Mouse (Mus musculus) MEL (cell line): Measurements from ENCODE around the gene Neu2. TPM values are rescaled to one million over a fixed set of nuclear protein-coding genes. Genes with fewer than 3 reads are reported as not detected.

ENCODE experiments used
- DNase-seq: peaks from one replicate; pipeline ENCODE4 v3.0.0; 2011; ENCODE audit warnings: low read depth, low spot score
- H3K27ac ChIP-seq: 2 replicates; pipeline ENCODE4 v1.5.1; 2012; ENCODE audit warnings: low read depth, mild to moderate bottlenecking, control low read depth, low read length, moderate library complexity; ENCODE audit not compliant: control insufficient read depth
- H3K27me3 ChIP-seq, 2 experiments: fragments of 150-350 bp in 1 of 2; sonication (generic) in 1 of 2; 2 replicates each; pipeline ENCODE4 v1.6.1; 2012; ENCODE audit warnings: low read length in 2 of 2, mild to moderate bottlenecking in 2 of 2, improper control_type of control experiment in 1 of 2, moderate library complexity in 1 of 2; ENCODE audit not compliant: insufficient read depth in 2 of 2, control insufficient read depth in 1 of 2
- H3K36me3 ChIP-seq, 2 experiments: 2 replicates each; pipeline ENCODE4 v1.6.1; 2012 to 2014; ENCODE audit warnings: low read length in 2 of 2, improper control_type of control experiment in 1 of 2, inconsistent platforms in 1 of 2, mild to moderate bottlenecking in 1 of 2; ENCODE audit not compliant: insufficient read depth in 2 of 2, control insufficient read depth in 1 of 2
- H3K4me1 ChIP-seq, 2 experiments: fragments of 150-350 bp in 1 of 2; sonication (generic) in 1 of 2; 2 replicates each; pipeline ENCODE4 v1.6.1; 2012; ENCODE audit warnings: low read length in 2 of 2, improper control_type of control experiment in 1 of 2, mild to moderate bottlenecking in 1 of 2; ENCODE audit not compliant: insufficient read depth in 2 of 2, control insufficient read depth in 1 of 2
- H3K4me3 ChIP-seq, 2 experiments: fragments of 150-350 bp in 1 of 2; sonication (generic) in 1 of 2; 2 replicates each; pipeline ENCODE4 v1.5.1; 2012; ENCODE audit warnings: low read depth in 2 of 2, low read length in 2 of 2, mild to moderate bottlenecking in 2 of 2, moderate library complexity in 2 of 2, control low read depth in 1 of 2, improper control_type of control experiment in 1 of 2; ENCODE audit not compliant: control insufficient read depth in 1 of 2, insufficient read depth in 1 of 2
- H3K79me2 ChIP-seq: 2 replicates; pipeline ENCODE4 v1.6.1; 2012; ENCODE audit warnings: mild to moderate bottlenecking, low read length, moderate library complexity; ENCODE audit not compliant: control insufficient read depth, poor library complexity, insufficient read depth
- H3K9ac ChIP-seq: 2 replicates; pipeline ENCODE4 v1.6.1; 2012; ENCODE audit warnings: low read depth, mild to moderate bottlenecking, control low read depth, low read length, moderate library complexity; ENCODE audit not compliant: control insufficient read depth, poor library complexity, severe bottlenecking
- H3K9me3 ChIP-seq: fragments of 150-350 bp; sonication (generic); replicated peaks from 2 replicates; pipeline ENCODE4 v1.6.1; 2012; ENCODE audit warnings: mild to moderate bottlenecking, low read length, improper control_type of control experiment, moderate library complexity; ENCODE audit not compliant: insufficient read depth
- BHLHE40 ChIP-seq: IDR thresholded peaks from 2 replicates; pipeline ENCODE4 v1.6.1; 2012; ENCODE audit warnings: low read depth, mild to moderate bottlenecking, inconsistent platforms, low read length, improper control_type of control experiment, borderline replicate concordance
- CHD1 ChIP-seq: IDR thresholded peaks from 2 replicates; pipeline ENCODE4 v1.6.1; 2012; ENCODE audit warnings: low read depth, mild to moderate bottlenecking, inconsistent platforms, low read length, improper control_type of control experiment
- CHD2 ChIP-seq: IDR thresholded peaks from 2 replicates; pipeline ENCODE4 v1.6.1; 2011; ENCODE audit warnings: low read length, improper control_type of control experiment
- E2F4 ChIP-seq: IDR thresholded peaks from 2 replicates; pipeline ENCODE4 v1.6.1; 2011; ENCODE audit warnings: low read depth, low read length, improper control_type of control experiment, borderline replicate concordance
- ELF1 ChIP-seq: IDR thresholded peaks from 2 replicates; pipeline ENCODE4 v1.6.1; 2014; ENCODE audit warnings: low read depth, mild to moderate bottlenecking, inconsistent platforms, low read length, improper control_type of control experiment, moderate library complexity
- EP300 ChIP-seq, 2 experiments: IDR thresholded peaks; 2 replicates each; pipeline ENCODE4 v1.6.1; 2011; ENCODE audit warnings: improper control_type of control experiment in 2 of 2, low read length in 2 of 2, low read depth in 1 of 2, mild to moderate bottlenecking in 1 of 2
- ETS1 ChIP-seq: IDR thresholded peaks from 2 replicates; pipeline ENCODE4 v1.6.1; 2012; ENCODE audit warnings: low read depth, mild to moderate bottlenecking, inconsistent platforms, low read length, improper control_type of control experiment, moderate library complexity
- GABPA ChIP-seq: IDR thresholded peaks from 2 replicates; pipeline ENCODE4 v1.6.1; 2012; ENCODE audit warnings: low read depth, mild to moderate bottlenecking, inconsistent platforms, low read length, improper control_type of control experiment, moderate library complexity
- GATA1 ChIP-seq: IDR thresholded peaks from 2 replicates; pipeline ENCODE4 v1.6.1; 2011; ENCODE audit warnings: low read depth, low read length, improper control_type of control experiment
- HCFC1 ChIP-seq: IDR thresholded peaks from 2 replicates; pipeline ENCODE4 v1.6.1; 2012; ENCODE audit warnings: low read depth, mild to moderate bottlenecking, inconsistent platforms, low read length, improper control_type of control experiment, moderate library complexity
- JUND ChIP-seq: IDR thresholded peaks from 2 replicates; pipeline ENCODE4 v1.6.1; 2011; ENCODE audit warnings: low read depth, mild to moderate bottlenecking, improper control_type of control experiment, low read length
- MAFK ChIP-seq: IDR thresholded peaks from 2 replicates; pipeline ENCODE4 v1.6.1; 2011; ENCODE audit warnings: low read depth, mild to moderate bottlenecking, low read length, improper control_type of control experiment, borderline replicate concordance
- MAZ ChIP-seq: IDR thresholded peaks from 2 replicates; pipeline ENCODE4 v1.6.1; 2012; ENCODE audit warnings: low read depth, mild to moderate bottlenecking, inconsistent platforms, low read length, improper control_type of control experiment
- MEF2A ChIP-seq: IDR thresholded peaks from 2 replicates; pipeline ENCODE4 v1.6.1; 2014; ENCODE audit warnings: low read depth, mild to moderate bottlenecking, inconsistent platforms, low read length, improper control_type of control experiment; ENCODE audit not compliant: poor library complexity, insufficient replicate concordance, severe bottlenecking; ENCODE audit errors: extremely low read depth
- MXI1 ChIP-seq: IDR thresholded peaks from 2 replicates; pipeline ENCODE4 v1.6.1; 2011; ENCODE audit warnings: mild to moderate bottlenecking, low read depth, low read length, improper control_type of control experiment
- MYB ChIP-seq: IDR thresholded peaks from 2 replicates; pipeline ENCODE4 v1.6.1; 2011; ENCODE audit warnings: mild to moderate bottlenecking, low read depth, low read length, improper control_type of control experiment
- MYC ChIP-seq: IDR thresholded peaks from 2 replicates; pipeline ENCODE4 v1.6.1; 2011; ENCODE audit warnings: low read depth, mild to moderate bottlenecking, low read length, improper control_type of control experiment, moderate library complexity
- POLR2AphosphoS2 ChIP-seq: IDR thresholded peaks from 2 replicates; pipeline ENCODE4 v1.6.1; 2011; ENCODE audit warnings: low read length, improper control_type of control experiment
- POLR2AphosphoS5 ChIP-seq: IDR thresholded peaks from 2 replicates; pipeline ENCODE4 v1.6.1; 2012; ENCODE audit warnings: low read depth, borderline replicate concordance, mild to moderate bottlenecking, inconsistent platforms, low read length, moderate library complexity, mixed read lengths
- RAD21 ChIP-seq: IDR thresholded peaks from 2 replicates; pipeline ENCODE4 v1.6.1; 2011; ENCODE audit warnings: mild to moderate bottlenecking, low read depth, low read length, improper control_type of control experiment
- SIN3A ChIP-seq: IDR thresholded peaks from 2 replicates; pipeline ENCODE4 v1.6.1; 2012; ENCODE audit warnings: low read length, improper control_type of control experiment, inconsistent platforms
- TAL1 ChIP-seq: IDR thresholded peaks from 2 replicates; pipeline ENCODE4 v1.6.1; 2012; ENCODE audit warnings: mild to moderate bottlenecking, inconsistent platforms, low read length, moderate library complexity, mixed read lengths
- TBP ChIP-seq: IDR thresholded peaks from 2 replicates; pipeline ENCODE4 v1.8.0; 2011; ENCODE audit warnings: low read depth, low read length, improper control_type of control experiment
- TCF12 ChIP-seq: IDR thresholded peaks from 2 replicates; pipeline ENCODE4 v1.6.1; 2014; ENCODE audit warnings: low read depth, mild to moderate bottlenecking, inconsistent platforms, low read length, improper control_type of control experiment, moderate library complexity
- UBTF ChIP-seq: IDR thresholded peaks from 2 replicates; pipeline ENCODE4 v1.6.1; 2012; ENCODE audit warnings: low read depth, mild to moderate bottlenecking, inconsistent platforms, low read length, improper control_type of control experiment, moderate library complexity, borderline replicate concordance; ENCODE audit not compliant: insufficient read depth
- USF1 ChIP-seq: IDR thresholded peaks from 2 replicates; pipeline ENCODE4 v1.6.1; 2014; ENCODE audit warnings: low read depth, mild to moderate bottlenecking, inconsistent platforms, low read length, improper control_type of control experiment, moderate library complexity
- ZKSCAN1 ChIP-seq: IDR thresholded peaks from 2 replicates; pipeline ENCODE4 v1.6.1; 2012; ENCODE audit warnings: low read depth, mild to moderate bottlenecking, inconsistent platforms, low read length, improper control_type of control experiment, moderate library complexity
- ZMIZ1 ChIP-seq: IDR thresholded peaks from 2 replicates; pipeline ENCODE4 v1.6.1; 2012; ENCODE audit warnings: low read depth, mild to moderate bottlenecking, inconsistent platforms, low read length, improper control_type of control experiment, moderate library complexity
- ZNF384 ChIP-seq: IDR thresholded peaks from 2 replicates; pipeline ENCODE4 v1.6.1; 2012; ENCODE audit warnings: low read depth, mild to moderate bottlenecking, inconsistent platforms, low read length, improper control_type of control experiment
- polyA plus RNA-seq, 2 experiments: library from polyadenylated mRNA; stranded (reverse) in 1 of 2; unstranded in 1 of 2; fragments of >175 nt in 1 of 2; fragments of >200 nt in 1 of 2; gene quantifications; 2 replicates each; pipeline versions ENCODE4 v1.2.1 to v1.2.4; 2012; ENCODE audit warnings: low replicate concordance in 2 of 2, low read depth in 1 of 2; ENCODE audit not compliant: insufficient read length in 2 of 2, insufficient read depth in 1 of 2, missing spikeins in 1 of 2
- total RNA-seq: library from RNA; depleted of rRNA; stranded (reverse); fragments of 300-350 nt; gene quantifications from 2 replicates; pipeline ENCODE4 v1.2.3, GENCODE M21; 2012

Gene Neu2
- total and polyA plus RNA-seq, 3 experiments = not detected

GRCm38 (mm10) chr1:87632163-87632562 is 122.5 kb downstream of the Neu2 start (continued):
- no peak; the same call in 1 of the 2 replicates for TF ChIP-seq CHD2
- TF ChIP-seq ETS1 = peak; percentile 99
- TF ChIP-seq POLR2AphosphoS5 = no peak
- TF ChIP-seq GATA1 = peak; percentile 98
- TF ChIP-seq ZNF384 = peak; percentile 96
- TF ChIP-seq ZMIZ1 = 0 out of 2 replicates have a peak, but pooled peaks have one; percentile 53
- TF ChIP-seq MEF2A = peak; percentile 7; the same call in 1 of the 2 replicates
- TF ChIP-seq TCF12 = peak; percentile 86
- peak; percentile 95 for TF ChIP-seq SIN3A
- 0 out of 2 replicates have a peak, but pooled peaks have one; percentile 58 for TF ChIP-seq JUND
- no peak for TF ChIP-seq GABPA
- TF ChIP-seq RAD21 = no peak
- TF ChIP-seq HCFC1 = peak; percentile 58
- peak; percentile 54; the same call in 1 of the 2 replicates for TF ChIP-seq MAZ
- TF ChIP-seq MYB = peak; percentile 54
- no peak for TF ChIP-seq TBP
- TF ChIP-seq EP300 (IDR thresholded peaks at IDR 0.05; ENCODE audit: low read depth in 1 of 2, low read length in 2 of 2) = peak; percentile 92 to 96

GRCm38 (mm10) chr1:87636716-87637117 is 127.0 kb downstream of the Neu2 start:
- peaks cover 20% of the 10 kb centered on the region for H3K79me2 ChIP-seq
- H3K27me3 ChIP-seq = no peaks in the 10 kb centered on the region
- H3K4me3 ChIP-seq = no peak overlapping the region
- peaks cover 11 to 30% of the 10 kb centered on the region in 2 experiments for H3K36me3 ChIP-seq
- no peak for DNase-seq
- H3K4me1 ChIP-seq = peaks cover 24 to 29% of the 10 kb centered on the region in 2 experiments
- H3K9me3 ChIP-seq = no peaks in the 10 kb centered on the region
- H3K27ac ChIP-seq = peak overlapping the region; percentile 71
- TF ChIP-seq ELF1 (no peak), E2F4 (no peak), TAL1 (no peak), POLR2AphosphoS2 (no peak), MAFK (no peak), MYC (no peak), HCFC1 (no peak), BHLHE40 (no peak), ZKSCAN1 (no peak), MXI1 (no peak), CHD2 (no peak), MYB (no peak), ZNF384 (no peak), USF1 (no peak), GATA1 (no peak), UBTF (no peak), JUND (no peak), CHD1 (no peak)
- TF ChIP-seq, all 39 proteins: peak for 0
- H3K9ac ChIP-seq = no peak overlapping the region
